Mouse (Mus musculus) ES-E14 (cell line): ENCODE results near the gene Pdx1.

ENCODE experiments used
- CHD2 ChIP-seq: IDR thresholded peaks from 2 replicates; pipeline ENCODE4 v1.6.1; 2014; ENCODE audit warnings: mild to moderate bottlenecking, low read depth, low read length, inconsistent platforms
- MAFK ChIP-seq: IDR thresholded peaks from 2 replicates; pipeline ENCODE4 v1.6.1; 2014; ENCODE audit warnings: mild to moderate bottlenecking, low read depth, low read length, inconsistent platforms; ENCODE audit not compliant: insufficient read depth
- ZC3H11A ChIP-seq: IDR thresholded peaks from 2 replicates; pipeline ENCODE4 v1.6.1; 2012; ENCODE audit warnings: low read depth, mild to moderate bottlenecking, inconsistent platforms, low read length, borderline replicate concordance
- ZNF384 ChIP-seq: IDR thresholded peaks from 2 replicates; pipeline ENCODE4 v1.6.1; 2012; ENCODE audit warnings: low read depth, low read length, inconsistent platforms

DNA sequence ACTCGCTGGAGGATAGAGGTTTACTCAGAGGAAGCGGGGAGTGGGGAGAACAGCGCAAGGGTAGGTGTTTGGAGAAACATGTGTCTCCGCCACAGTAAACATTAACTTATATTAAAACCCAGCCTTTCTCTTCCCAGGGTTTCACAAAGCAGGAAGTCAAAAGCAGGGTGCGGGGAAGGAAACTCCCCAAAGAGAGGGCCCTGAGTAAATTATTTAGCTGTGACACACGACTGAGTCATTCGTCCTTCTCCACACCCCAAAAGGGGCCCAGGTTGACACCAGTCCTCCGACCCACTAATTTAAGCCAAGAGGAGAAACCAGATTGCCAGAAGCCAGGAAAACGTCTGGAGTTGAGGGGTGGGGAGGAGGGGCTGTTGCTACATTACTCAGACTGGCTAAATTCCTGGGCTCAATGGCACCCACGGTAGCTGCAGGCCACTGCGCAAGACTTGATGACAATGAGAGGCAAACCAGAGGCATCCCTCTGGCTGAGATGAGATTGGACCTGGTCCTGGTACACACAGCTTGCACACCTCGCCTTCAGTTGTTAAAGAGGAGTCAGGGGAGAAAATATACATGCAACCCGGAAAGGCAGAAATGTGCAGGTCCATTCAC is 22.9 kb downstream of the Pdx1 start:
- TF ChIP-seq CHD2 (no peak), ZC3H11A (no peak), MAFK (no peak), ZNF384 (no peak)
